Mouse (Mus musculus) midbrain, embryonic 13.5 days (tissue): ENCODE measurements at regions not wholly inside any gene's neighbourhood (a gene's known extent, or its start where the extent isn't known, plus 50 kb on each side); places are given as distances from the start of the nearest gene placed in this dataset.
A peak's percentile ranks its signal among the peaks of the same experiment; 100 is the strongest.

Experiments used
- ATAC-seq: fragments of 200-750 bp; cut with Nextera tagmentation; 2 replicates; pipeline ENCODE4 v1.8.0; 2017; ENCODE audit warnings: mild to moderate bottlenecking, moderate TSS enrichment, moderate library complexity
- H3K27ac ChIP-seq: fragments of 300-500 bp; sonication (generic); 2 replicates; pipeline ENCODE4 v1.5.1; 2015; ENCODE audit warnings: inconsistent platforms, mild to moderate bottlenecking, moderate library complexity
- H3K27me3 ChIP-seq: fragments of 300-500 bp; sonication (generic); 2 replicates; pipeline ENCODE4 v1.6.1; 2015; ENCODE audit warnings: mild to moderate bottlenecking, inconsistent platforms
- H3K36me3 ChIP-seq: fragments of 300-500 bp; sonication (generic); 2 replicates; pipeline ENCODE4 v1.6.1; 2015; ENCODE audit warnings: mild to moderate bottlenecking, inconsistent platforms
- H3K4me1 ChIP-seq: fragments of 300-500 bp; sonication (generic); replicated peaks from 2 replicates; pipeline ENCODE4 v1.6.1; 2015; ENCODE audit warnings: inconsistent platforms
- H3K4me2 ChIP-seq: fragments of 300-500 bp; sonication (generic); replicated peaks from 2 replicates; pipeline ENCODE4 v1.6.1; 2015; ENCODE audit warnings: moderate library complexity, mild to moderate bottlenecking, inconsistent platforms
- H3K4me3 ChIP-seq: fragments of 300-500 bp; sonication (generic); replicated peaks from 2 replicates; pipeline ENCODE4 v1.5.1; 2015; ENCODE audit warnings: mild to moderate bottlenecking, inconsistent platforms
- H3K9ac ChIP-seq: fragments of 300-500 bp; sonication (generic); replicated peaks from 2 replicates; pipeline ENCODE4 v1.6.1; 2015; ENCODE audit warnings: mild to moderate bottlenecking, inconsistent platforms
- H3K9me3 ChIP-seq: fragments of 300-500 bp; sonication (generic); 2 replicates; pipeline ENCODE4 v1.6.1; 2016; ENCODE audit warnings: mild to moderate bottlenecking, inconsistent platforms
- WGBS: fragments of 180-500 bp; shearing (Covaris S2); methylation state at CpG from one replicate; pipeline ENCODE4 v1.1.7; 2015; 5-methylcytosine and 5-hydroxymethylcytosine counted together

DNA sequence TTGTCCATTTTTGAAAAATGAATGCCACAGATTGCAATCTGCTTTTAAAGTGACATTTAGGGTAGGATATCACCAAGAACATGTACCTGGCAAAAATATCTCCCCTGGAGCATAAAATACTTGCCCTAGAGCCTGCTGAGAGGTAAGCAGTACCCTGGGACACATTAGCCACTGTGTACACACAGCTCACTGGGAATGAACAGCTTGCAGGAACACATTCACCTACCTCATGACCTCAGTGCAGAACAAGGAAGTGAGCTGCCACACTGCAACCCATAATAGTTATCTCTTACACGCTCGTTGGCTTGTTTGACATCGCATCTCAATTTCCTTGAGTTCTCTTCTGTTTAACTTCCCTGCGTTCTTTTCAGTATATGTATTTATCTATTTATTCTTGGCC is 246.4 kb upstream of the Gm765 start:
- no peak overlapping the region for H3K4me2 ChIP-seq
- no peak overlapping the region for H3K9ac ChIP-seq
- no peak overlapping the region for H3K4me3 ChIP-seq
- WGBS = 86% methylated on average over 4 of the region's 4 CpGs
- no peaks in the 10 kb centered on the region for H3K4me1 ChIP-seq
- H3K27me3 ChIP-seq = no peaks in the 10 kb centered on the region
- ATAC-seq = no peak
- no peaks in the 10 kb centered on the region for H3K36me3 ChIP-seq
- H3K9me3 ChIP-seq = no peaks in the 10 kb centered on the region
- H3K27ac ChIP-seq = no peak overlapping the region

GRCm38 (mm10) chr6:98584541-98584940 is 242.0 kb upstream of the Gm765 start:
- Histone ChIP-seq H3K36me3 (no peaks in the 10 kb centered on the region), H3K9ac (no peak overlapping the region), H3K9me3 (no peaks in the 10 kb centered on the region), H3K4me3 (no peak overlapping the region), H3K27me3 (no peaks in the 10 kb centered on the region), H3K4me2 (no peak overlapping the region), H3K4me1 (no peaks in the 10 kb centered on the region), H3K27ac (no peak overlapping the region)
- no peak for ATAC-seq
- 66% methylated on average over 4 of the region's 4 CpGs for WGBS

DNA sequence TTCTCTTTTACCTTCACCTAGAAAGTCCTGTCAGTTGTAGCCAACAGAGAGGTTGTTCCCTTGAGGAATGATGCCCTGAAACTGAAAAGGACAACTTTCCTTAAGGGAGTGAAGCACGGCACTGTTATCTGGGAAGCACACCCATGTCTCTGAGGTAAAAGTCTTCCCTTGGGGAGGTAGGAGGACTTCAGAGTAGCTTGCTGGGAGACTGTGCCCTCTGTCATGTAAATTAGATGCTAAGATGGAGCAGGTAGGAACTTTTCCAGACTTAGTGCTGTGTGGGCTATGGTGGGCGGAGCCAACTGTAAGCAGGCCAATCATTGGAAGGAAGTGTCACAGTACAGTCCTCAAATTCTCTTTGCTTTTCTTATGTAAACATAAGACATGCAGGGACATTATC is 240.3 kb upstream of the Gm765 start:
- no peaks in the 10 kb centered on the region for H3K27me3 ChIP-seq
- H3K27ac ChIP-seq = no peak overlapping the region
- no peaks in the 10 kb centered on the region for H3K36me3 ChIP-seq
- WGBS = 64% methylated on average over 2 of the region's 2 CpGs
- H3K4me1 ChIP-seq = no peaks in the 10 kb centered on the region
- no peak overlapping the region for H3K4me2 ChIP-seq
- H3K9me3 ChIP-seq = no peaks in the 10 kb centered on the region
- H3K4me3 ChIP-seq = no peak overlapping the region
- no peak overlapping the region for H3K9ac ChIP-seq
- no peak for ATAC-seq

DNA sequence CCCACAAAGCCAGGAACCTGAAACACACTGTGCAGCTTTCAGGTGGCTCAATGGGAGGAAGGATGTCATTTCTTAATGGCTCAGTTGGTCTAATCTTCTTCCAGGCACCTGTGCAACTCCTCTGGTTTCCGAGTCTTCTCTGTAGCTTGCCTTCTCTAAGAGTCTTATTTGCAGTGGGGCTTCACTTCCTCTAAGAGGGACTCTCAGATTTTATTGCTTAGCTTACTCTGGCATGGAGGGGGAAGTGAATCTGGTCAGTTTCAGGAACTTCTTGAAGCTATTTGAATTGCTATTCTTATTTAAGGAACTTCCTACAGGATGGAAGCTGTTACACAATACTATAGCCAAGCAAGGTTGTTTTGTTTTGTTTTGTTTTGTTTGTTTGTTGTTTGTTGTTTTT is 232.7 kb upstream of the Gm765 start:
- no peaks in the 10 kb centered on the region for H3K4me1 ChIP-seq
- no peak overlapping the region for H3K27ac ChIP-seq
- no peak for ATAC-seq
- H3K4me2 ChIP-seq = no peak overlapping the region
- no peak overlapping the region for H3K9ac ChIP-seq
- H3K36me3 ChIP-seq = no peaks in the 10 kb centered on the region
- H3K27me3 ChIP-seq = no peaks in the 10 kb centered on the region
- no peaks in the 10 kb centered on the region for H3K9me3 ChIP-seq
- no peak overlapping the region for H3K4me3 ChIP-seq
- 91% methylated on average over 1 of the region's 1 CpGs for WGBS

- H3K9me3 ChIP-seq = no peaks in the 10 kb centered on the region
- no peak overlapping the region for H3K27ac ChIP-seq
- 89% methylated on average over 1 of the region's 1 CpGs for WGBS
- H3K4me1 ChIP-seq = no peaks in the 10 kb centered on the region
- H3K36me3 ChIP-seq = no peaks in the 10 kb centered on the region
- H3K4me3 ChIP-seq = no peak overlapping the region
- H3K9ac ChIP-seq = no peak overlapping the region
- no peak overlapping the region for H3K4me2 ChIP-seq
- no peaks in the 10 kb centered on the region for H3K27me3 ChIP-seq
- no peak for ATAC-seq
These were observed 213.1 kb upstream of the Gm765 start for GRCm38 (mm10) chr6:98555702-98556101.

DNA sequence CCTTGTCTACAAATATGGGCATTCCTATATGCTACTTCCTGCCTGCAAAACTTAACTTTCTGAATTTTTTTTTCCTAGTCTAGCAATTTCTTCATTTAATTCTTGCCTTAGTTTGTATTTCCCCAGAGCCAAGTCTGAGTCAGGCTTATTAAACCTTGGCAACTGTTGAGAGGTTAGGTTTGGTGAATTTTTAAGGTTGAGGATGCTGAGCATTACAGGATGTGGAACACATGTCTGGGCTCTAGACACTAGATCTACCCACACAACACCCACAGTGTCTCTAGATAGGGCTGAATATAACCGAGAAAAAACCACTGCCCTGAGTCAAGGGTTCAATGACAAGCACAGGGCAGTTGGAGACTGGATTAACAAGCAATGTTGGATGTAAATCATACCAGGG is 211.4 kb upstream of the Gm765 start:
- no peak overlapping the region for H3K4me3 ChIP-seq
- H3K36me3 ChIP-seq = no peaks in the 10 kb centered on the region
- H3K9me3 ChIP-seq = no peaks in the 10 kb centered on the region
- H3K4me1 ChIP-seq = 0 out of 2 replicates have a peak, but pooled peaks cover 3% of the 10 kb centered on the region
- no peak overlapping the region for H3K9ac ChIP-seq
- H3K4me2 ChIP-seq = no peak overlapping the region
- 89% methylated on average over 1 of the region's 1 CpGs for WGBS
- no peak overlapping the region for H3K27ac ChIP-seq
- ATAC-seq = no peak
- H3K27me3 ChIP-seq = no peaks in the 10 kb centered on the region

DNA sequence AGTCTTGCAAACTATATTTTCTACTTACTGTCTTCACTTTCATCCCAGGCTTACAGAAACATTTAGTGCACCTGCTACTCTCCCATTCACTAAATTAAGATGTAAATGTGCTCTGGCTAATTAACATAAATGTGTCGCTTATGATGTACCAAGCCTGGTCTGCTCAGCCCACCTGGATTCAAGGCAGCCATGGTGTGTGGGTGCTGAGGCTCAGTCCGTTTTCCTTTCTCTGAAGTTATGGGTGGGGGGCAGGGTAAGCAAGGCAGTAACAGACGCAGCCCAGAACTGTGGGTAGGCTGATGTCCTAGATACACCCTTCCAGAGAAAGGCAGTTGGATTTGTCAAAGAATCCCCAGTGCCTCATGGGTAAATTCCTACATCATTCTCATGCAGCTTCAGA is 209.2 kb upstream of the Gm765 start:
- 0 out of 2 replicates have a peak, but pooled peaks cover 3% of the 10 kb centered on the region for H3K4me1 ChIP-seq
- no peak overlapping the region for H3K4me3 ChIP-seq
- 83% methylated on average over 3 of the region's 3 CpGs for WGBS
- no peak overlapping the region for H3K9ac ChIP-seq
- ATAC-seq = no peak
- H3K4me2 ChIP-seq = no peak overlapping the region
- H3K9me3 ChIP-seq = no peaks in the 10 kb centered on the region
- no peaks in the 10 kb centered on the region for H3K36me3 ChIP-seq
- no peaks in the 10 kb centered on the region for H3K27me3 ChIP-seq
- H3K27ac ChIP-seq = no peak overlapping the region

DNA sequence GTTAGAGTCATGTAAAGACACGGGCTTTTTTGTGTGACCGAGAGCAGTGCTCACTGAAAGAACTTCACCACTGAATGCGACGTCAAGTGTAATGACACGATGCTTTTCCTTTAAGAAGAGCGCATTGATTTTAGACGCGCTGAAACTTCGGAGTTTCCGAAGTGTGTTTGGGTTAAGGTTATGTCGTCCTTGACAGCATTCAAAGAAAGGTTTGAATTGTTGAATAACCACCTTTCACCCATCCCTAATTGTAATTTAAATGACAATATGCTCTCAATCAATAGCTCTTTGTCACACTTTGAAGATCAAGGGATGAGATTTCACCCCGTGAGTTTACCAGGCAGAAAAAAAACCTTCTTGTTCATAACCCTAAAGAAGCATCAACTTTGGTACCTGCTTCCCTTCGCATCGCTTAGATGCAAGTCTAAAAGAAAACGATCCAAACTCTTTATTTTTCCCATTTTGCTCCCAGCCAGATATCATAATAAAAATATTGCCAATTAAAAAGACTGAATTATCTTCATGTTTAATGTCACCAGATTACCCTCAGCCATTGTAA is 184.4 kb upstream of the Gm765 start:
- no peak overlapping the region for H3K4me3 ChIP-seq
- WGBS = 14% methylated on average over 15 of the region's 15 CpGs

GRCm38 (mm10) chr6:98525286-98525685 is 182.7 kb upstream of the Gm765 start:
- Histone ChIP-seq H3K4me1 (peaks cover 14% of the 10 kb centered on the region), H3K9me3 (no peaks in the 10 kb centered on the region), H3K27me3 (peaks cover 23% of the 10 kb centered on the region), H3K4me2 (no peak overlapping the region), H3K27ac (no peak overlapping the region), H3K4me3 (no peak overlapping the region), H3K9ac (no peak overlapping the region), H3K36me3 (no peaks in the 10 kb centered on the region)
- 10% methylated on average over 6 of the region's 6 CpGs for WGBS
- ATAC-seq = no peak

More for the DNA sequence above, 184.4 kb upstream of the Gm765 start:
- Histone ChIP-seq H3K4me2 (peak overlapping the region; percentile 19), H3K27ac (no peak overlapping the region), H3K4me1 (peaks cover 14% of the 10 kb centered on the region), H3K9me3 (no peaks in the 10 kb centered on the region), H3K9ac (no peak overlapping the region), H3K27me3 (peaks cover 23% of the 10 kb centered on the region), H3K36me3 (no peaks in the 10 kb centered on the region)
- no peak for ATAC-seq

DNA sequence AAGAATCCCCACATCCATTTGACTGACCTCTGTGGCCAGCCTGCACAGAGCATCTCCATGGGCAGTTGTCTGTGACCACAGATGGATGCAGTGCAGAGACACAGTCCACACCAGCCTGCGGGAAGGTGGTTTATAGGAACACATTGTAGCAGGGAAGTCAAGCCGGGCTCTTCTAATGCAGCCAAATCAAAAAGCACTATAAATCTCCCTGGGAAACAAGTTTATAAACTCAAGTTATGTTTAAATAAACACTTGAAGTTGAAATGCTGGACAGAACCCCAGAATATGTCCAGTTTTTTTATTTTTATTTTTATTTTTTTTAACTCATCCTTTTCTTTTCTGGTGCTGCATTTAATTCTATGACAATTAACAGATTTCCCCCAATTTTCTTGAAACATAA is 182.1 kb upstream of the Gm765 start:
- Histone ChIP-seq H3K4me1 (peaks cover 14% of the 10 kb centered on the region), H3K9ac (no peak overlapping the region), H3K27ac (no peak overlapping the region), H3K4me2 (no peak overlapping the region), H3K27me3 (peaks cover 21% of the 10 kb centered on the region), H3K4me3 (no peak overlapping the region), H3K36me3 (no peaks in the 10 kb centered on the region), H3K9me3 (no peaks in the 10 kb centered on the region)
- ATAC-seq = no peak
- 67% methylated on average over 2 of the region's 2 CpGs for WGBS

DNA sequence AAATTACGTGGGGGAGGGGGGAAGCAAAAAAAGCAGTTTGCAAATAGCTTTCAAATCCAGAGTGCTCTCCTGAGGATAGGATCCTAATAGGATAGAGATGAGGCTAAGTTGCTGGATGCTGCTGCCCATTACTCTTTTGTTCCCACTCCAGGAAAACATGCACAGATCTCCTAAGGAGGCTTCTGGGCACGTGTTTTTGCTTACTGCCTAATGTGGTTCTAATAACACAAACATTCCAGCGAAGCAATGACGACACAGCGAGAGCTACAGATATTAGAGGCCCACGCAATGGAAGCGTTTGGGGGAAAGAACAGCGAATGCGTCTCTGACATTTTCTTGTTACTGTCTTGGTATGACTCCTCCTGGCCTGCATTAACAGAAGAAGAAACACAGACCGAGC is 179.0 kb upstream of the Gm765 start:
- Histone ChIP-seq H3K27me3 (peaks cover 2% of the 10 kb centered on the region; the same call in 1 of the 2 replicates), H3K4me1 (peaks cover 12% of the 10 kb centered on the region), H3K4me3 (no peak overlapping the region), H3K9me3 (no peaks in the 10 kb centered on the region), H3K36me3 (no peaks in the 10 kb centered on the region), H3K27ac (no peak overlapping the region), H3K9ac (no peak overlapping the region), H3K4me2 (no peak overlapping the region)
- no peak for ATAC-seq
- WGBS = 72% methylated on average over 10 of the region's 10 CpGs

DNA sequence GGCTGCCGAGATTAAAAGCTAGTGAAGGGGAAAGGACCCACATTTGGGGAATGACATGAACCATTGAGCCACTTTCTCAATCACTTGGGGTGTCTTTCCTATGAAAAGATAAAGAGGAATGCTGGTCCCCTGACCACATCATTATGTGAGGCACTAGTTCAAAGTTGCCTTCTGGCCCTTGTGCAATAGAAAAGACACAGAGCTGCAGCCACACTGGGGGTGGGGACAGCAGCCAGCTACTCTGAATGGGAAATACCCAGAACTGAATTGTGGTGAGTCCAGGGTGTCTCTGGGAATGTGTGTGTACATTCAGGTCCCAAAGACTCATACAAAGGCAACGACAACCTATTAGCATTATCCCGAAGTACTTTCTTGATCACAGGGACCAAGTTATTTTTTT is 172.3 kb upstream of the Gm765 start:
- WGBS = 91% methylated on average over 3 of the region's 3 CpGs
- Histone ChIP-seq H3K4me1 (peaks cover 8% of the 10 kb centered on the region; the same call in 1 of the 2 replicates), H3K36me3 (no peaks in the 10 kb centered on the region), H3K27me3 (no peaks in the 10 kb centered on the region), H3K9me3 (no peaks in the 10 kb centered on the region), H3K27ac (no peak overlapping the region), H3K4me2 (no peak overlapping the region), H3K4me3 (no peak overlapping the region), H3K9ac (no peak overlapping the region)
- no peak for ATAC-seq

DNA sequence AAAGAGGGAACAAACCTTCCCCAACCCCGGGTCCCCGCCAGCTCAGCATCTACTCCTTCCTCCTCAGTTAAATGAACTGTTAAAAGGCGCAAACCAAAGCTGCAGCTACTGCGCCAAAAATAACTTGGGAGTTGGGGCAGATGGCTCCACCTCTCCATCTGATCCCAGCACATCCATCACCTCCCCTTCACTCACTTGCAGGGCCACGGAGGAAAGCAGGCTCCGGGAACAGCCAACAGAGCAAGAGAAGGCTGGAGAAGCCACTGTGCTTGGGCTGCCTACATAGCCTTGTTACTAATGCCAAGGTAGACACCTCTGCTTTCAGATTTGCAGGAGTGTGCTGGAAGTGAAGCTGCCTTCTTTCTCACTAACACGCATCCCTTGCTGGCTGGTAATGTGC is 171.8 kb upstream of the Gm765 start:
- H3K9ac ChIP-seq = no peak overlapping the region
- no peak overlapping the region for H3K4me3 ChIP-seq
- H3K36me3 ChIP-seq = no peaks in the 10 kb centered on the region
- WGBS = 88% methylated on average over 7 of the region's 7 CpGs
- no peaks in the 10 kb centered on the region for H3K27me3 ChIP-seq
- no peak for ATAC-seq
- no peaks in the 10 kb centered on the region for H3K9me3 ChIP-seq
- no peak overlapping the region for H3K4me2 ChIP-seq
- H3K27ac ChIP-seq = no peak overlapping the region
- H3K4me1 ChIP-seq = peaks cover 8% of the 10 kb centered on the region; the same call in 1 of the 2 replicates
